Mouse (Mus musculus) C2C12 (cell line): ENCODE data around the gene Trp53rkb. TPM values are rescaled to one million over a fixed set of nuclear protein-coding genes. Genes with fewer than 3 reads are reported as not detected.
A peak's percentile ranks its signal among the peaks of the same experiment; 100 is the strongest.

ENCODE experiments used
- H3K27me3 ChIP-seq: one replicate; pipeline ENCODE4 v1.6.1; 2011; ENCODE audit not compliant: control insufficient read depth, insufficient read depth, insufficient read length
- H3K36me3 ChIP-seq: one replicate; pipeline ENCODE4 v1.6.1; 2011; ENCODE audit not compliant: control insufficient read depth, insufficient read depth
- H3K4me3 ChIP-seq: one replicate; pipeline ENCODE4 v1.5.1; 2011; ENCODE audit warnings: mild to moderate bottlenecking, control low read depth; ENCODE audit not compliant: poor library complexity, insufficient read depth, severe bottlenecking
- H3K79me2 ChIP-seq: one replicate; pipeline ENCODE4 v1.6.1; 2011; ENCODE audit not compliant: control insufficient read depth, insufficient read depth
- H3K79me3 ChIP-seq: one replicate; pipeline ENCODE4 v1.6.1; 2011; ENCODE audit warnings: low read depth, control low read depth
- H3ac ChIP-seq: one replicate; pipeline ENCODE3; 2011; ENCODE audit warnings: low read depth; ENCODE audit not compliant: control insufficient read depth, insufficient read length
- CEBPB ChIP-seq: IDR thresholded peaks from one replicate; pipeline ENCODE4 v1.6.1; 2011; ENCODE audit warnings: low read depth, mild to moderate bottlenecking, control low read depth, moderate library complexity
- CTCF ChIP-seq: IDR thresholded peaks from one replicate; pipeline ENCODE4 v1.5.1; 2011; ENCODE audit not compliant: control insufficient read depth, insufficient read depth, insufficient read length
- FOSL1 ChIP-seq: IDR thresholded peaks from one replicate; pipeline ENCODE4 v1.8.0; 2011; ENCODE audit warnings: mild to moderate bottlenecking, low read length; ENCODE audit not compliant: poor library complexity, insufficient read depth, severe bottlenecking
- MAX ChIP-seq: IDR thresholded peaks from one replicate; pipeline ENCODE4 v1.6.1; 2011; ENCODE audit warnings: mild to moderate bottlenecking, control low read depth
- MYOD1 ChIP-seq: IDR thresholded peaks from one replicate; pipeline ENCODE4 v1.6.1; 2011; ENCODE audit warnings: low read depth; ENCODE audit not compliant: control insufficient read depth, insufficient read length
- MYOG ChIP-seq: IDR thresholded peaks from one replicate; pipeline ENCODE4 v1.6.1; 2011; ENCODE audit not compliant: control insufficient read depth, insufficient read length; ENCODE audit errors: extremely low read depth
- USF1 ChIP-seq: IDR thresholded peaks from one replicate; pipeline ENCODE4 v1.6.1; 2011; ENCODE audit warnings: low read depth, mild to moderate bottlenecking, control low read depth, moderate library complexity
- polyA plus RNA-seq: library from polyadenylated mRNA; unstranded; fragments of >200 nt; fragmentation: generic; extraction: Trizol; gene quantifications from one replicate; pipeline ENCODE4 v1.2.1, GENCODE M21; 2012; ENCODE audit warnings: missing spikeins

The Trp53rkb gene
- polyA plus RNA-seq, 1 experiment, result 5.3 TPM

GRCm38 (mm10) chr2:166805250-166806172 is 13.2 kb downstream of the Trp53rkb start, which contains the start of gene Arfgef2:
TSS of gene Arfgef2 (plus strand) at chr2:166805588.
- H3ac ChIP-seq, result peak within 1 kb of the TSS; percentile 73
- no peaks in the 10 kb centered on the region for H3K27me3 ChIP-seq
- TF ChIP-seq CEBPB (no peak), MYOD1 (no peak), USF1 (peak; percentile 91), FOSL1 (no peak), MYOG (no peak), CTCF (no peak), MAX (peak; percentile 5)
- no peaks in the 10 kb centered on the region for H3K36me3 ChIP-seq
- peak within 1 kb of the TSS; percentile 86 for H3K4me3 ChIP-seq
- peaks cover 49% of the 10 kb centered on the region for H3K79me2 ChIP-seq
- H3K79me3 ChIP-seq, result peaks cover 25% of the 10 kb centered on the region

- no peak for TF ChIP-seq FOSL1
- no peak for TF ChIP-seq CTCF
- no peak for TF ChIP-seq MYOG
- TF ChIP-seq MAX, result no peak
- no peak for TF ChIP-seq MYOD1
- TF ChIP-seq USF1, result no peak
- H3K79me3 ChIP-seq, result peaks cover 31% of the 10 kb centered on the region
- H3ac ChIP-seq, result peak overlapping the region; percentile 73
- H3K4me3 ChIP-seq, result peak overlapping the region; percentile 86
- peaks cover 56% of the 10 kb centered on the region for H3K79me2 ChIP-seq
- no peaks in the 10 kb centered on the region for H3K27me3 ChIP-seq
- H3K36me3 ChIP-seq, result no peaks in the 10 kb centered on the region
Observed at GRCm38 (mm10) chr2:166806173-166806705, 13.9 kb downstream of the Trp53rkb start.

- no peak for TF ChIP-seq MYOD1
- TF ChIP-seq MYOG, result no peak
- no peak for TF ChIP-seq MAX
- no peak for TF ChIP-seq CEBPB
- TF ChIP-seq USF1, result no peak
- TF ChIP-seq FOSL1, result no peak
- no peak for TF ChIP-seq CTCF
- Histone ChIP-seq H3ac (no peak overlapping the region), H3K4me3 (no peak overlapping the region), H3K27me3 (no peaks in the 10 kb centered on the region), H3K79me2 (peaks cover 62% of the 10 kb centered on the region), H3K36me3 (no peaks in the 10 kb centered on the region), H3K79me3 (peaks cover 36% of the 10 kb centered on the region)
Observed at GRCm38 (mm10) chr2:166806813-166807212, 14.5 kb downstream of the Trp53rkb start.

GRCm38 (mm10) chr2:166809499-166809898 is 17.2 kb downstream of the Trp53rkb start:
- H3K27me3 ChIP-seq, result no peaks in the 10 kb centered on the region
- no peak overlapping the region for H3K4me3 ChIP-seq
- H3K79me2 ChIP-seq, result peaks cover 62% of the 10 kb centered on the region
- peaks cover 36% of the 10 kb centered on the region for H3K79me3 ChIP-seq
- TF ChIP-seq FOSL1 (no peak), MYOD1 (no peak), CTCF (no peak), CEBPB (no peak), MAX (no peak), USF1 (no peak), MYOG (no peak)
- H3K36me3 ChIP-seq, result no peaks in the 10 kb centered on the region
- no peak overlapping the region for H3ac ChIP-seq

GRCm38 (mm10) chr2:166810821-166811220 is 18.5 kb downstream of the Trp53rkb start:
- H3K36me3 ChIP-seq, result no peaks in the 10 kb centered on the region
- peaks cover 60% of the 10 kb centered on the region for H3K79me2 ChIP-seq
- H3ac ChIP-seq, result no peak overlapping the region
- H3K27me3 ChIP-seq, result no peaks in the 10 kb centered on the region
- no peak overlapping the region for H3K4me3 ChIP-seq
- peaks cover 36% of the 10 kb centered on the region for H3K79me3 ChIP-seq
- TF ChIP-seq MYOD1, result no peak
- TF ChIP-seq CTCF, result no peak

- Histone ChIP-seq H3K27me3 (no peaks in the 10 kb centered on the region), H3ac (no peak overlapping the region), H3K4me3 (no peak overlapping the region), H3K79me3 (peaks cover 7% of the 10 kb centered on the region), H3K79me2 (peaks cover 43% of the 10 kb centered on the region), H3K36me3 (no peaks in the 10 kb centered on the region)
- TF ChIP-seq CTCF (no peak), CEBPB (no peak), USF1 (no peak), MYOG (no peak), MAX (no peak), FOSL1 (no peak)
Observed at GRCm38 (mm10) chr2:166818463-166819143, 26.3 kb downstream of the Trp53rkb start.
